Mouse (Mus musculus) limb, embryonic 11.5 days (tissue): ENCODE measurements around the gene Aurka. TPM values are rescaled to one million over a fixed set of nuclear protein-coding genes. Genes with fewer than 3 reads are reported as not detected.

Experiments used
- ATAC-seq: fragments of 200-750 bp; cut with Nextera tagmentation; 2 replicates; pipeline ENCODE4 v1.8.0; 2017; ENCODE audit warnings: low read depth; ENCODE audit not compliant: insufficient number of reproducible peaks, low FRiP score, low TSS enrichment
- DNase-seq: peaks from one replicate; pipeline ENCODE4 v3.0.0-alpha.2; 2015; ENCODE audit warnings: low spot score
- H3K27ac ChIP-seq: fragments of 300-500 bp; sonication (generic); replicated peaks from 2 replicates; pipeline ENCODE4 v1.5.1; 2014; ENCODE audit warnings: low read depth, mild to moderate bottlenecking, low read length
- H3K27me3 ChIP-seq: fragments of 300-500 bp; sonication (generic); 2 replicates; pipeline ENCODE4 v1.6.1; 2014; ENCODE audit warnings: mild to moderate bottlenecking, low read length, mixed read lengths; ENCODE audit not compliant: control insufficient read depth, insufficient read depth
- H3K36me3 ChIP-seq: fragments of 300-500 bp; sonication (generic); 2 replicates; pipeline ENCODE4 v1.6.1; 2014; ENCODE audit warnings: mild to moderate bottlenecking, low read length, moderate library complexity, mixed read lengths; ENCODE audit not compliant: control insufficient read depth, insufficient read depth
- H3K4me1 ChIP-seq: fragments of 300-500 bp; sonication (generic); 2 replicates; pipeline ENCODE4 v1.6.1; 2014; ENCODE audit warnings: low read length, mixed read lengths; ENCODE audit not compliant: control insufficient read depth, insufficient read depth
- H3K4me2 ChIP-seq: fragments of 300-500 bp; sonication (generic); 2 replicates; pipeline ENCODE4 v1.6.1; 2014; ENCODE audit warnings: low read depth, mild to moderate bottlenecking, moderate library complexity; ENCODE audit not compliant: severe bottlenecking
- H3K4me3 ChIP-seq: fragments of 300-500 bp; sonication (generic); 2 replicates; pipeline ENCODE4 v1.5.1; 2014; ENCODE audit warnings: low read depth, low read length
- H3K9ac ChIP-seq: fragments of 300-500 bp; sonication (generic); 2 replicates; pipeline ENCODE4 v1.6.1; 2014; ENCODE audit warnings: mild to moderate bottlenecking, low read length
- H3K9me3 ChIP-seq: fragments of 300-500 bp; sonication (generic); 2 replicates; pipeline ENCODE4 v1.6.1; 2016; ENCODE audit warnings: low read length; ENCODE audit not compliant: control insufficient read depth
- WGBS: fragments of 180-500 bp; shearing (Covaris S2); extraction: QIAGEN DNeasy Blood & Tissue Kit; methylation state at CpG from one replicate; pipeline ENCODE4 v1.1.7; 2014; 5-methylcytosine and 5-hydroxymethylcytosine counted together
- polyA plus RNA-seq: library from polyadenylated mRNA; unstranded; fragments of >200 nt; fragmentation: Nextera tagmentation; extraction: Ambion mirVana; gene quantifications from 2 replicates; pipeline ENCODE4 v1.2.1, GENCODE M21; 2014

Gene Aurka
- polyA plus RNA-seq, 1 experiment from 2014 or later, result 224 TPM

- DNase-seq (no peak), ATAC-seq (no peak)
- H3K4me2 ChIP-seq, result no peak overlapping the region
- 66% methylated on average over 2 of the region's 2 CpGs for WGBS
- H3K36me3 ChIP-seq, result no peaks in the 10 kb centered on the region
- H3K27ac ChIP-seq, result no peak overlapping the region
- H3K4me3 ChIP-seq, result no peak overlapping the region
- no peaks in the 10 kb centered on the region for H3K4me1 ChIP-seq
- H3K27me3 ChIP-seq, result no peaks in the 10 kb centered on the region
- no peaks in the 10 kb centered on the region for H3K9me3 ChIP-seq
- no peak overlapping the region for H3K9ac ChIP-seq
These were observed 23.7 kb upstream of the Aurka start for GRCm38 (mm10) chr2:172394052-172394392.

DNA sequence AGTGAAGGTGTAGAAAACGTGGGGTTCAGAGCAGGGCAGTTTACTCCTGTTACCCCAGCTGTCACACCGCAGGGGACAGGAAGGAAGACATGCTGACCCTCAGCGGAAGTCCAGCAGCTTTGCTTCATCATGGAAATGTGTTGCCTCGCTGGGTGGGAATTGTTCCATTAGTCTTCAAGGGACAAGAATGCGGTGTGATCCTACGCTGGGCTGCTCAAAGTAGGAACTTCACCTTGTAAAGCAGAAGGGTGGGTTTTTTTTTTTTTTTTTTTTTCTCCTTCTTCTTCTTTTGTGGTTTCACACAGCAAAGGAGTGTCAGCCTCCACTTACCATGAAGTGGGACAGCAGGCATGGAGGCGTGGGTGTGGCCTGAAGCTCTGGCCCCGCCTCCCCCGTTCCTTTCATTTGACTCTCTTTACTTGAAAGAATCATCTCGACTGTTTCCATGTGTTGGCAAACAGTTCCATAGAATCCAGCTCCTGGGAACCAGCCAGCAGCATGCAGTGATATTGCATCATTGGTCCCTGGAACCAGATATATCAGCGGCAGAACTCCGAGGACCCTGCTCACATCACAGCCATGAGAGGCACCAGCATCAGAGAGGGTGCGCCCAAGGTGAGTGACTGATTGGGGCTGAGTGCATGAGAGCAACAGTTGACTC is 23.2 kb upstream of the Aurka start, which contains the start of gene Cass4:
Gene Cass4, plus strand, starts transcription at position 404 of the 661 bp plus-strand sequence.
- Histone ChIP-seq H3K36me3 (no peaks in the 10 kb centered on the region), H3K4me2 (no peak within 1 kb of the TSS), H3K27me3 (no peaks in the 10 kb centered on the region), H3K9me3 (no peaks in the 10 kb centered on the region), H3K9ac (no peak within 1 kb of the TSS), H3K27ac (no peak within 1 kb of the TSS), H3K4me3 (no peak within 1 kb of the TSS), H3K4me1 (no peaks in the 10 kb centered on the region)
- ATAC-seq (no peak), DNase-seq (no peak)
- 29% methylated on average over 13 of the region's 13 CpGs for WGBS

- Histone ChIP-seq H3K4me1 (no peaks in the 10 kb centered on the region), H3K4me3 (no peak overlapping the region), H3K27ac (no peak overlapping the region), H3K36me3 (no peaks in the 10 kb centered on the region), H3K4me2 (no peak overlapping the region), H3K27me3 (no peaks in the 10 kb centered on the region), H3K9ac (no peak overlapping the region), H3K9me3 (no peaks in the 10 kb centered on the region)
- DNase-seq, result no peak
- WGBS, result 69% methylated on average over 10 of the region's 10 CpGs
- ATAC-seq, result no peak
These were observed 21.7 kb upstream of the Aurka start for GRCm38 (mm10) chr2:172392041-172392521.

DNA sequence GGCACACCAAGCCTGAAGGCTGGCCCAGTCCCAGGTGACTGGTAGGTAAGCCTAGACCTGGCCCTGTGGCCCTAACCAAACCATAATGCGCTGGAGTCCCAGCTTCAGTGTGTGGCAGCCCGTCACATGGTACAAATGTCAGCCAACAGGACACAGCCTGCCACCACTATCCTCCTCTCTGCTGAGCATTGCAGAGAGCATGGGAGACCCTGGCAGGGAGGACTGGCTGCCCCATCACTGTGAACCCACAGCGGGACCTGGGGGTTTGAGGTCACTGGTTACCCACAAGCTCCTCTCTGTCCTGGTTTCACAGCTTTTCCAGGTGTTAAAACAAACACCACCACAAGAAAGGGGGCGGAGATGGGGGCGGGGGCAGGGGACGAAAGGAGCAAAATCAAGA is 20.0 kb upstream of the Aurka start:
- DNase-seq (no peak), ATAC-seq (no peak)
- H3K9ac ChIP-seq, result no peak overlapping the region
- no peak overlapping the region for H3K4me2 ChIP-seq
- no peaks in the 10 kb centered on the region for H3K36me3 ChIP-seq
- H3K4me1 ChIP-seq, result no peaks in the 10 kb centered on the region
- no peak overlapping the region for H3K4me3 ChIP-seq
- H3K9me3 ChIP-seq, result no peaks in the 10 kb centered on the region
- no peak overlapping the region for H3K27ac ChIP-seq
- H3K27me3 ChIP-seq, result no peaks in the 10 kb centered on the region
- WGBS, result 27% methylated on average over 6 of the region's 6 CpGs

GRCm38 (mm10) chr2:172384715-172385114 is 14.4 kb upstream of the Aurka start:
- ATAC-seq (no peak), DNase-seq (no peak)
- no peaks in the 10 kb centered on the region for H3K4me1 ChIP-seq
- WGBS, result 92% methylated on average over 3 of the region's 3 CpGs
- peaks cover 17% of the 10 kb centered on the region for H3K36me3 ChIP-seq
- H3K9ac ChIP-seq, result no peak overlapping the region
- no peak overlapping the region for H3K27ac ChIP-seq
- H3K4me2 ChIP-seq, result no peak overlapping the region
- no peak overlapping the region for H3K4me3 ChIP-seq
- no peaks in the 10 kb centered on the region for H3K27me3 ChIP-seq
- no peaks in the 10 kb centered on the region for H3K9me3 ChIP-seq

DNA sequence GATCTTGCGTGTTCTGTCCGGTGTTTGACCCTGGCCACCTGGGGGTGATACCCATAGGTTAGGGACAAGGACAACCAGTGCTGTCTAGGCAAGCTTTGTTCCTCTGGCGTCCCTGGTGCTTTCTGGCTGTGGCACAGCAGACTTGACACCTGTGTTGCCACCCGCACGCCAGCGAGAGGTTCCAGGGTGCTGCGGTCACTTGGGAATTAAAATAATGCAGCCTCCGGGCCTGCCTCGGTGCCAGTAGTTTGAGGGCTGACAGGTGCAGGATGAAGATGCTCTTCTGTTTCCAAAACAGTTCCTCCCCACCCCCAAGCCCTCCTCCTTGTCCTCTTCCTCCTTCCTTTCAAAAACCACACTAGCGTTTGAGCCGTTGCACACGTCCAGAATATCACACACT is 11.6 kb upstream of the Aurka start:
- H3K4me2 ChIP-seq, result no peak overlapping the region
- H3K4me1 ChIP-seq, result no peaks in the 10 kb centered on the region
- DNase-seq (no peak), ATAC-seq (no peak)
- WGBS, result 90% methylated on average over 12 of the region's 12 CpGs
- H3K4me3 ChIP-seq, result no peak overlapping the region
- H3K9ac ChIP-seq, result no peak overlapping the region
- peaks cover 36% of the 10 kb centered on the region for H3K36me3 ChIP-seq
- H3K27ac ChIP-seq, result no peak overlapping the region
- H3K9me3 ChIP-seq, result no peaks in the 10 kb centered on the region
- H3K27me3 ChIP-seq, result no peaks in the 10 kb centered on the region

GRCm38 (mm10) chr2:172381341-172381740 is 11.0 kb upstream of the Aurka start:
- Histone ChIP-seq H3K9ac (no peak overlapping the region), H3K27me3 (no peaks in the 10 kb centered on the region), H3K4me1 (no peaks in the 10 kb centered on the region), H3K27ac (no peak overlapping the region), H3K4me3 (no peak overlapping the region), H3K4me2 (no peak overlapping the region), H3K9me3 (no peaks in the 10 kb centered on the region), H3K36me3 (peaks cover 38% of the 10 kb centered on the region)
- DNase-seq (no peak), ATAC-seq (no peak)
- 95% methylated on average over 11 of the region's 11 CpGs for WGBS

DNA sequence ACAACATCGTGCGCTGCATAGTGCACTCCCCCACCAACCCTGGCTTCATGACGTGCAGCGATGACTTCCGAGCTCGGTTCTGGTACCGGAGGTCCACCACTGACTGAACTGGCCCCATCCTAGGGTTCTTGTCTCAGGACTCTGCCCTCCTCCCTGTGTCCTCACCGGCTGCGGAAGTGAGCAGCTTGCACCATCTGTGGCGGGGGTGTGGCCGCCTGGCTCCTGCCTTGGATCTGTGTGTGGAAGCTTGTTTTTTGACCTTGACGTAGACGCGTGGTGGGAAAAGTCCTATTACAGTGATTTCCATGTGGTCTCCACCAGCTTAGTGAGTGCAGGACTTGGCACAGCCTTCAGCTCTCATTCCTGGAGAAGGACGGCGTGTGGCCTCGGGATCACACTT is 10.2 kb upstream of the Aurka start:
- Histone ChIP-seq H3K4me3 (no peak overlapping the region), H3K4me2 (no peak overlapping the region), H3K9me3 (no peaks in the 10 kb centered on the region), H3K9ac (no peak overlapping the region), H3K27me3 (no peaks in the 10 kb centered on the region), H3K27ac (no peak overlapping the region), H3K4me1 (no peaks in the 10 kb centered on the region), H3K36me3 (peaks cover 46% of the 10 kb centered on the region)
- DNase-seq (no peak), ATAC-seq (no peak)
- WGBS, result 95% methylated on average over 17 of the region's 17 CpGs

DNA sequence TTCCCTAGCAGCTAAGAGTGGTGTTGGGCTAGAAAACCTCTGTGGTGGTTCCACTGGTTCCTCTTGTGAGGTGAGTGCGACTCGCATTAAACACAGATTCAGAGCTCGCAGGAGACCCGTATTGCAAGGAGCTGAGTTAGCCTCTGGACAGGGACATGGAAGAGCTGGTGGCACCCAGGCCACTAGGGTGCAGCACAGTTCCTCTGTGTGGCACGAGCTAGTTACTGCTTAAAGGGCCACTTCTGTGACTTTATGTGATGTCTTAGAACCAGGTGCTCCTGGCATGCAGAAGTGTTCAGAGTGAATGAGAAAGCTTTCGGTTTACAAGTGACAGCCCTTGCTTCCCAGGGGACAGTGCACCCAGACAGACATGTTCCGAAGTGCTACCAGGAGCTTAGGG is 8.0 kb upstream of the Aurka start:
- Histone ChIP-seq H3K36me3 (peaks cover 60% of the 10 kb centered on the region), H3K4me2 (no peak overlapping the region), H3K4me3 (no peak overlapping the region), H3K27ac (no peak overlapping the region), H3K9ac (no peak overlapping the region), H3K4me1 (no peaks in the 10 kb centered on the region), H3K9me3 (no peaks in the 10 kb centered on the region), H3K27me3 (no peaks in the 10 kb centered on the region)
- no peak for ATAC-seq
- peak; percentile 40 for DNase-seq
- 79% methylated on average over 7 of the region's 7 CpGs for WGBS
